ENCODE assay signal across 14 mouse cellular contexts in genomic region chr15:79128208-79128607, GRCm38 (mm10). TPM values are rescaled to one million over a fixed set of nuclear protein-coding genes. Genes with fewer than 3 reads are reported as not detected.
A peak's percentile ranks its signal among the peaks of the same experiment; 100 is the strongest.
DNase-seq lines count a peak whose midpoint lies in the region; ATAC-seq and TF ChIP-seq lines count a peak whose summit lies in the region.
"Had no signal": no experiment of that assay in that cellular context is flagged by ENCODE, and none has a peak within 500 bp of the region (broad histone marks: within the 10 kb centered on the region; RNA-seq: fewer than 3 reads in every experiment).

No protein-coding gene starts in this region.

- no peak for TF ChIP-seq POLR2A in cortical plate, adult 2 months (IDR thresholded peaks at IDR 0.05; ENCODE audit: extremely low read depth, insufficient read depth, low read length)

- no peak overlapping the region for H3K9ac ChIP-seq in forebrain, postnatal 0 days
- no peak overlapping the region for H3K9ac ChIP-seq in forebrain, embryonic 11.5 days (ENCODE audit: low read length)
- no peak overlapping the region for H3K9ac ChIP-seq in liver, embryonic 14.5 days (replicated peaks)
- H3K9ac ChIP-seq: forebrain, embryonic 12.5 days; heart, embryonic 15.5 days; midbrain, embryonic 15.5 days had no signal

- no peaks in the 10 kb centered on the region for H3K4me1 ChIP-seq in forebrain, postnatal 0 days (ENCODE audit: insufficient read depth)
- no peaks in the 10 kb centered on the region for H3K4me1 ChIP-seq in forebrain, embryonic 11.5 days (replicated peaks; ENCODE audit: control insufficient read depth, insufficient read depth, low read length)
- H3K4me1 ChIP-seq in liver, embryonic 14.5 days (replicated peaks; ENCODE audit: control insufficient read depth in 2 of 2, insufficient read depth in 2 of 2, low read length in 1 of 2), result no peaks in the 10 kb centered on the region
- H3K4me1 ChIP-seq in cortical plate, adult 2 months (ENCODE audit: control insufficient read depth, insufficient read depth, low read length), result no peaks in the 10 kb centered on the region
- H3K4me1 ChIP-seq: forebrain, embryonic 12.5 days; limb, embryonic 10.5 days; midbrain, embryonic 15.5 days had no signal

- DNase-seq in forebrain, postnatal 0 days, result no peak
- DNase-seq in forebrain, embryonic 11.5 days (ENCODE audit: low spot score), result no peak
- no peak for DNase-seq in liver, embryonic 14.5 days (ENCODE audit: low read depth in 3 of 3, low spot score in 3 of 3)
- no peak for DNase-seq in liver
- DNase-seq in CD4-positive helper T cell, adult 2 months (ENCODE audit: low read depth, low spot score), result peak; percentile 31
- no peak for DNase-seq in urinary bladder, postnatal 4 days (ENCODE audit: low spot score in 2 of 2)
- DNase-seq in natural killer cell, adult 2 months (ENCODE audit: low spot score in 2 of 2), result no peak
- DNase-seq: cerebellum, adult 8-10 months; kidney, postnatal 4 days had no signal

- H3K4me2 ChIP-seq in forebrain, postnatal 0 days (ENCODE audit: low read depth), result no peak overlapping the region
- no peak overlapping the region for H3K4me2 ChIP-seq in forebrain, embryonic 11.5 days (ENCODE audit: low read depth, low read length, severe bottlenecking)
- no peak overlapping the region for H3K4me2 ChIP-seq in liver, embryonic 14.5 days (ENCODE audit: low read depth)
- H3K4me2 ChIP-seq: forebrain, embryonic 12.5 days; heart, embryonic 15.5 days; midbrain, embryonic 15.5 days had no signal

- TF ChIP-seq CTCF in forebrain, postnatal 0 days (IDR thresholded peaks at IDR 0.05; ENCODE audit: low read depth), result peak; percentile 55
- TF ChIP-seq CTCF in liver, embryonic 14.5 days (IDR thresholded peaks at IDR 0.05; ENCODE audit: low read depth), result peak; percentile 77
- TF ChIP-seq CTCF in cortical plate, adult 2 months (IDR thresholded peaks at IDR 0.05; ENCODE audit: extremely low read depth, insufficient read depth, low read length), result 0 out of 2 replicates have a peak, but pooled peaks have one; percentile 26

- WGBS in forebrain, postnatal 0 days, result 96% methylated on average over 5 of the region's 5 CpGs
- WGBS in forebrain, embryonic 11.5 days, result 96% methylated on average over 5 of the region's 5 CpGs
- WGBS in liver, embryonic 14.5 days (ENCODE audit: insufficient replicate concordance), result 80% methylated on average over 5 of the region's 5 CpGs

- ATAC-seq in forebrain, postnatal 0 days, result no peak
- ATAC-seq in forebrain, embryonic 11.5 days (replicated peaks; ENCODE audit: low FRiP score), result no peak
- no peak for ATAC-seq in liver, embryonic 14.5 days (ENCODE audit: insufficient read depth)
- ATAC-seq: midbrain, embryonic 15.5 days had no signal

- H3K4me3 ChIP-seq in forebrain, postnatal 0 days (ENCODE audit: low read depth, low read length), result no peak overlapping the region
- no peak overlapping the region for H3K4me3 ChIP-seq in forebrain, embryonic 11.5 days (ENCODE audit: low read depth, low read length)
- H3K4me3 ChIP-seq in liver, embryonic 14.5 days (ENCODE audit: insufficient read depth in 1 of 2, low read depth in 2 of 2, low read length in 2 of 2), result no peak overlapping the region
- H3K4me3 ChIP-seq in cortical plate, adult 2 months (ENCODE audit: insufficient read depth, low read length), result no peak overlapping the region
- H3K4me3 ChIP-seq: forebrain, embryonic 12.5 days; heart, embryonic 15.5 days; limb, embryonic 10.5 days; midbrain, embryonic 15.5 days had no signal

- no peaks in the 10 kb centered on the region for H3K9me3 ChIP-seq in forebrain, postnatal 0 days (ENCODE audit: low read length)
- H3K9me3 ChIP-seq in forebrain, embryonic 11.5 days (ENCODE audit: control insufficient read depth, low read length), result no peaks in the 10 kb centered on the region
- H3K9me3 ChIP-seq in liver, embryonic 14.5 days (ENCODE audit: control insufficient read depth, low read length), result no peaks in the 10 kb centered on the region
- H3K9me3 ChIP-seq: forebrain, embryonic 12.5 days; heart, embryonic 15.5 days; limb, embryonic 10.5 days; midbrain, embryonic 15.5 days had no signal

- no peak for TF ChIP-seq EP300 in liver, embryonic 14.5 days (IDR thresholded peaks at IDR 0.05; ENCODE audit: low read depth)

- H3K27ac ChIP-seq in forebrain, postnatal 0 days (ENCODE audit: low read depth, low read length), result no peak overlapping the region
- no peak overlapping the region for H3K27ac ChIP-seq in forebrain, embryonic 11.5 days (ENCODE audit: low read depth, low read length)
- no peak overlapping the region for H3K27ac ChIP-seq in liver, embryonic 14.5 days
- no peak overlapping the region for H3K27ac ChIP-seq in cortical plate, adult 2 months (ENCODE audit: insufficient read depth, low read length)
- H3K27ac ChIP-seq: forebrain, embryonic 12.5 days; heart, embryonic 15.5 days; limb, embryonic 10.5 days; midbrain, embryonic 15.5 days had no signal

- no peaks in the 10 kb centered on the region for H3K27me3 ChIP-seq in forebrain, postnatal 0 days (ENCODE audit: insufficient read depth, low read length)
- no peaks in the 10 kb centered on the region for H3K27me3 ChIP-seq in forebrain, embryonic 11.5 days (ENCODE audit: control insufficient read depth, insufficient read depth, low read length)
- H3K27me3 ChIP-seq in liver, embryonic 14.5 days (ENCODE audit: control insufficient read depth, insufficient read depth, low read length), result no peaks in the 10 kb centered on the region
- H3K27me3 ChIP-seq: forebrain, embryonic 12.5 days; heart, embryonic 15.5 days; midbrain, embryonic 15.5 days had no signal

- H3K36me3 ChIP-seq in forebrain, postnatal 0 days (ENCODE audit: insufficient read depth), result peaks cover 80% of the 10 kb centered on the region
- H3K36me3 ChIP-seq in forebrain, embryonic 11.5 days (ENCODE audit: control insufficient read depth, insufficient read depth, low read length), result no peaks in the 10 kb centered on the region; the same call in none of the 2 replicates
- no peaks in the 10 kb centered on the region for H3K36me3 ChIP-seq in liver, embryonic 14.5 days (replicated peaks; ENCODE audit: control insufficient read depth, insufficient read depth, low read depth)

RNA-seq across cellular contexts. Expression of gene Polr2f, which starts 12.6 kb away (rescaled TPM):
- total RNA-seq in forebrain, postnatal 0 days (2014; rRNA removed), result 48.6 and 111 TPM in 2 replicates
- 362 and 414 TPM in 2 replicates for polyA plus RNA-seq in forebrain, postnatal 0 days (2015; fragmentation: Nextera tagmentation; extraction: Ambion mirVana)
- polyA plus RNA-seq in forebrain, embryonic 11.5 days (2014; fragmentation: Nextera tagmentation; extraction: Ambion mirVana), result 378 and 386 TPM in 2 replicates
- polyA plus RNA-seq in liver, embryonic 14.5 days (2012; rRNA removed), result 53.9 and 112 TPM in 2 replicates
- polyA plus RNA-seq in liver, embryonic 14.5 days (2014; fragmentation: Nextera tagmentation; extraction: Ambion mirVana), result 181 and 183 TPM in 2 replicates
- polyA plus RNA-seq in cortical plate, adult 2 months (2012; rRNA removed), result 131 and 134 TPM in 2 replicates

RNA-seq across cellular contexts. Expression of gene 1700088E04Rik, which starts 12.8 kb away (rescaled TPM):
- 11.8 and 15.2 TPM in 2 replicates for total RNA-seq in forebrain, postnatal 0 days (2014; rRNA removed)
- 19.3 and 23.7 TPM in 2 replicates for polyA plus RNA-seq in forebrain, postnatal 0 days (2015; fragmentation: Nextera tagmentation; extraction: Ambion mirVana)
- polyA plus RNA-seq in forebrain, embryonic 11.5 days (2014; fragmentation: Nextera tagmentation; extraction: Ambion mirVana), result 9.3 and 10.6 TPM in 2 replicates
- polyA plus RNA-seq in liver, embryonic 14.5 days (2012; rRNA removed), result 0.19 and 0.46 TPM in 2 replicates
- polyA plus RNA-seq in liver, embryonic 14.5 days (2014; fragmentation: Nextera tagmentation; extraction: Ambion mirVana), result 0.52 and 0.93 TPM in 2 replicates
- polyA plus RNA-seq in cortical plate, adult 2 months (2012; rRNA removed), result 16.5 and 17.1 TPM in 2 replicates

RNA-seq across cellular contexts. Expression of gene Micall1, which starts 19.5 kb away (rescaled TPM):
- 23.8 and 29.1 TPM in 2 replicates for total RNA-seq in forebrain, postnatal 0 days (2014; rRNA removed)
- polyA plus RNA-seq in forebrain, postnatal 0 days (2015; fragmentation: Nextera tagmentation; extraction: Ambion mirVana), result 7.2 and 8.0 TPM in 2 replicates
- 6.3 and 7.6 TPM in 2 replicates for polyA plus RNA-seq in forebrain, embryonic 11.5 days (2014; fragmentation: Nextera tagmentation; extraction: Ambion mirVana)
- polyA plus RNA-seq in liver, embryonic 14.5 days (2012; rRNA removed), result 1.6 and 1.7 TPM in 2 replicates
- 0.69 and 0.71 TPM in 2 replicates for polyA plus RNA-seq in liver, embryonic 14.5 days (2014; fragmentation: Nextera tagmentation; extraction: Ambion mirVana)
- polyA plus RNA-seq in cortical plate, adult 2 months (2012; rRNA removed), result 25.0 and 27.6 TPM in 2 replicates

RNA-seq across cellular contexts. Expression of gene Sox10, which starts 36.8 kb away (rescaled TPM):
- 7.4 and 8.3 TPM in 2 replicates for total RNA-seq in forebrain, postnatal 0 days (2014; rRNA removed)
- 4.8 and 6.3 TPM in 2 replicates for polyA plus RNA-seq in forebrain, postnatal 0 days (2015; fragmentation: Nextera tagmentation; extraction: Ambion mirVana)
- 1.3 and 1.4 TPM in 2 replicates for polyA plus RNA-seq in forebrain, embryonic 11.5 days (2014; fragmentation: Nextera tagmentation; extraction: Ambion mirVana)
- polyA plus RNA-seq in liver, embryonic 14.5 days (2012; rRNA removed), result 0.12 and 0.24 TPM in 2 replicates
- polyA plus RNA-seq in liver, embryonic 14.5 days (2014; fragmentation: Nextera tagmentation; extraction: Ambion mirVana), result 0.14 TPM in 1 of 2 replicates, not detected in the other
- 60.8 and 69.3 TPM in 2 replicates for polyA plus RNA-seq in cortical plate, adult 2 months (2012; rRNA removed)

RNA-seq across cellular contexts. Expression of gene Eif3l, which starts 53.2 kb away (rescaled TPM):
- total RNA-seq in forebrain, postnatal 0 days (2014; rRNA removed), result 213 and 218 TPM in 2 replicates
- polyA plus RNA-seq in forebrain, postnatal 0 days (2015; fragmentation: Nextera tagmentation; extraction: Ambion mirVana), result 179 and 191 TPM in 2 replicates
- polyA plus RNA-seq in forebrain, embryonic 11.5 days (2014; fragmentation: Nextera tagmentation; extraction: Ambion mirVana), result 245 and 254 TPM in 2 replicates
- polyA plus RNA-seq in liver, embryonic 14.5 days (2012; rRNA removed), result 99.9 and 104 TPM in 2 replicates
- 130 and 132 TPM in 2 replicates for polyA plus RNA-seq in liver, embryonic 14.5 days (2014; fragmentation: Nextera tagmentation; extraction: Ambion mirVana)
- polyA plus RNA-seq in cortical plate, adult 2 months (2012; rRNA removed), result 86.8 and 93.0 TPM in 2 replicates

Comparison
In these comparisons a context has a peak if more than half of its experiments do, and no peak if none do; other contexts are left out.
1. CTCF ChIP-seq: peak in every context shown above with its lines; median percentile 77 in liver, embryonic 14.5 days; 55 in forebrain, postnatal 0 days; 26 in cortical plate, adult 2 months.